Mouse (Mus musculus): ENCODE measurements around the gene Sik2. TPM values are rescaled to one million over a fixed set of nuclear protein-coding genes. Genes with fewer than 3 reads are reported as not detected.

The Sik2 gene
- polyA plus RNA-seq, 1 experiment from 2014 or later, result 13.4 TPM

DNA sequence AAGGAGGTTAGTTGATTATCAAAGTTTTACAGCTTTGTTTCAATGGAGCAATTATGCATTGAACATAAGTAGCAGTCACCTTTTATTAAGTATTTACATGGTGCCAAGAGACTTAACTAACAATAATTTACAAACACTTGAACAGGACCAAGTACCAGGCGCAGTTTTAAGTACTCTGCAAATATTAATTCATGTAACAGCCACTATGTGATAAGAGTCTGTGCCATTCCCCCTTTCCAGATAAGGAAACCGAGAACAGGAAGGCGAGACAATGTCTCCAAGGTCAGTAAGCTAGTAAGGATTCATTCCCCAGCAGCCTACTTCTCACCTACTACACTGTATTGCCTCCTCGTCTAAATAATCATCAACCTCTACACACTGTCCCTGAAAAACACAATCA lies 83.1 kb downstream of the Sik2 start:
- Histone ChIP-seq H3K4me2 (ENCODE audit: low read length) (no peak overlapping the region), H3K36me3 (ENCODE audit: control insufficient read depth, insufficient read depth, low read length) (peaks cover 11% of the 10 kb centered on the region), H3K27me3 (ENCODE audit: control insufficient read depth, insufficient read depth, low read length) (no peaks in the 10 kb centered on the region), H3K4me1 (ENCODE audit: control insufficient read depth in 2 of 2, insufficient read depth in 2 of 2, low read length in 2 of 2) (peaks cover 2 to 17% of the 10 kb centered on the region in 2 experiments; a peak in 3 of 4 replicates), H3K9ac (ENCODE audit: low read length) (no peak overlapping the region), H3K4me3 (ENCODE audit: control insufficient read depth in 1 of 2, insufficient read depth in 1 of 2, low read depth in 1 of 2, low read length in 2 of 2) (no peak overlapping the region), H3K27ac (replicated peaks in 1 of 2; ENCODE audit: control insufficient read depth in 1 of 2, insufficient read depth in 1 of 2, low read depth in 2 of 2, low read length in 2 of 2) (no peak overlapping the region), H3K9me3 (ENCODE audit: control insufficient read depth, low read length) (no peaks in the 10 kb centered on the region)
- ATAC-seq (ENCODE audit: insufficient number of reproducible peaks, insufficient read depth, low FRiP score, low read depth), result no peak
- WGBS, result 22% methylated on average over 4 of the region's 4 CpGs

DNA sequence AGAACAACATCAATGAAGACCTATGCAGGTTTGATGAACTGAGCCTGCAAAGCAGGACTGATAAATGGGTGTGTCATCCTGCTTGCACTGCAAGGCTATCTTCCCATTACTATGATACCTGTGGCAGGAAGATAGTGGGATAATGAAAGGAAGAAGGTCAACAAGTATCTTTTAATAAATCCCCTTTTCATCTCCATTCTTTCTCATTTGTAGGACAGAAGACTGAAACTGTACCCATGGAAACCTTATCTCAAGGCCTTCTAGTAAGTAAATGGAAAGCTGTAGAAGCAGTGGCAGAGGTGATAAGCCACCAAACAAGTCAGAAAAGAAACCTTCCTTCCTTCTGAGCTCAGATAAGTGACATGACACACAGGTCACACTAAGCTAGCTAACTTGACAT lies 84.4 kb downstream of the Sik2 start:
- H3K4me3 ChIP-seq (ENCODE audit: control insufficient read depth in 1 of 2, insufficient read depth in 1 of 2, low read depth in 1 of 2, low read length in 2 of 2), result no peak overlapping the region
- no peak overlapping the region for H3K27ac ChIP-seq (replicated peaks in 1 of 2; ENCODE audit: control insufficient read depth in 1 of 2, insufficient read depth in 1 of 2, low read depth in 2 of 2, low read length in 2 of 2)
- ATAC-seq (ENCODE audit: insufficient number of reproducible peaks, insufficient read depth, low FRiP score, low read depth), result no peak
- peaks cover 4% of the 10 kb centered on the region; the same call in 1 of the 2 replicates for H3K36me3 ChIP-seq (ENCODE audit: control insufficient read depth, insufficient read depth, low read length)
- H3K27me3 ChIP-seq (ENCODE audit: control insufficient read depth, insufficient read depth, low read length), result no peaks in the 10 kb centered on the region
- no peak overlapping the region for H3K4me2 ChIP-seq (ENCODE audit: low read length)
- no peaks in the 10 kb centered on the region for H3K9me3 ChIP-seq (ENCODE audit: control insufficient read depth, low read length)
- peaks cover 2 to 17% of the 10 kb centered on the region in 2 experiments; a peak in 3 of 4 replicates for H3K4me1 ChIP-seq (ENCODE audit: control insufficient read depth in 2 of 2, insufficient read depth in 2 of 2, low read length in 2 of 2)
- no peak overlapping the region for H3K9ac ChIP-seq (ENCODE audit: low read length)

DNA sequence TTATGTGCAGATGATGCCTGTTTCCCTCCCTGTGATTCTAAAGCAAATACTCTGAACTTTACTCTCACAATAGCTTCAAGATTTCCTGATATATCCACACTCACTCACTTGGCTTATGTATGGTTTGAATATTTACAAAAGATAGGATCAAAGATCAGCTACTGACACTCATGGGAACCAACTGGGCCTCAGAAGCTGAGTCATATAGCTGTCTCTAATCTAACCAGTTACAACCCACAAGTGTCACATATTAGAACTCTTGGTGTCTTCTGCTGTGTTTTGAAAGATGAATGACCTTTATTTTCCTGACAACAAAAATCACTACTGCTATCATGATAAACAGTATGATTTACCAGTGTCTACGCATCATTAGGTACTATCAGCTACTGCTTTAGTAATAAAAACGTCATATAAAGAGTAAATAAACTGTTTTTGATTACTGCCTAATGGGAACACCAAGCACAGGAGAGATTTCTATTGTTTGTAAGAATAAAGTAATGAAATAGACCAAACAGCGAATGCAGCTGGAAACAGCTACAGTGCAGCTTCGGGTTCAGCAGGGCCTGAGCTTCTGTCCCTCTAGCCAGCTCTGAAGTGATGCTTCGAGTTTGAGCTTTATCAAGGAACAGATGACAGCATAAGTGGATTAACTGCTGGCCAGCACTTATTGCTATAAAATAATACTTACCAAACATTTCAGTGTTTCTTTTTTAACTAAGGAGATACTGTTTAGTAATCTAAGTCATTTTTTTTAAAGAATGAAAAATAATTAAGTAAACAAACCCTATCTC lies 86.3 kb downstream of the Sik2 start:
- H3K9me3 ChIP-seq (ENCODE audit: control insufficient read depth, low read length), result no peaks in the 10 kb centered on the region
- 58% methylated on average over 5 of the region's 5 CpGs for WGBS
- H3K27me3 ChIP-seq (ENCODE audit: control insufficient read depth, insufficient read depth, low read length), result no peaks in the 10 kb centered on the region
- peaks cover 2 to 17% of the 10 kb centered on the region in 2 experiments; a peak in 3 of 4 replicates for H3K4me1 ChIP-seq (ENCODE audit: control insufficient read depth in 2 of 2, insufficient read depth in 2 of 2, low read length in 2 of 2)
- no peak for ATAC-seq (ENCODE audit: insufficient number of reproducible peaks, insufficient read depth, low FRiP score, low read depth)
- H3K4me2 ChIP-seq (ENCODE audit: low read length), result no peak overlapping the region
- no peak overlapping the region for H3K4me3 ChIP-seq (ENCODE audit: control insufficient read depth in 1 of 2, insufficient read depth in 1 of 2, low read depth in 1 of 2, low read length in 2 of 2)
- no peak overlapping the region for H3K27ac ChIP-seq (replicated peaks in 1 of 2; ENCODE audit: control insufficient read depth in 1 of 2, insufficient read depth in 1 of 2, low read depth in 2 of 2, low read length in 2 of 2)
- H3K36me3 ChIP-seq (ENCODE audit: control insufficient read depth, insufficient read depth, low read length), result no peaks in the 10 kb centered on the region
- H3K9ac ChIP-seq (ENCODE audit: low read length), result no peak overlapping the region

DNA sequence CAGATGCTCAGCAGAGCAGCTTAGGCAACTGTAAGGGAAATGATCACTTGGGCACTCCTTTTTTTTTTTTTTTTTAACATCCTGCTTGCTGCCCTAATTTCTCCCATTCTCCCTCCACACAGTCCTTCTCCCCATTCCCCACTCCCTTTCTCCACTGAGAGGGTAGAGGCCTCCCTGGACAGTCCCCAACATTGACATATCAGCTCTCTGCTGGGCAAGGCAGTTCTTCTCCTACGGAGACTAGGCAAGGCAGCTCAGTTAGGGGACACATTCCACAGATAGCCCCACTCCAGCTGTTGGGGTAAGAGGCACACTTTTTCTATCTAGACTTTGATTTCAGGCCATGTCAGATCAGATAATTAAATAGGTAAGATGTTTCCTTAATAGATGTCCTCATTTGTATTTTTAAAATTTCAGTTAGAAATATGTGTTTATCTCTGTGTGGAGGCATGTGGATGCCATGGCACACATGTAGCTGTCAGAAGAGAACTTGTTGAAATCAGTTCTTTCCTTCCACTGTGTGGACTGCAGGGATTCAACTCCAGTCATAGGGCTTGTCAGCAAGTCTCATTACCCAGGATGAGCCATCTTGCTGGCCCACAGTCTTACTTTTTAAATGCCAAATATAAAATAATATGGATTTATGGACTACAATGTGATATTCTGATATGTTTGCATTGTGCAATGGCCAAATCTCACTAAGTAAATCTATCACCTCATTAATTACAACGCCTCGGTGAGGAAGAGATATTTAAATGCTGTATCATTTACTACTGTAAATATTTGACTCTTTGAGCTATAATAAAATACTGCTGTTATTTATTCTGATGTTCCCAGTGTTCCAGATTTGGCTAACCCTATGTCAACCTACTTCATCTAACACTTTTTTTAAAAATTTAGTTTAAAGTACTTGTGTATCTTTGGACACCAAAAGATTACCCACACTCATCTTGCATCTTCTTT lies 87.7 kb downstream of the Sik2 start:
- no peaks in the 10 kb centered on the region for H3K9me3 ChIP-seq (ENCODE audit: control insufficient read depth, low read length)
- no peak overlapping the region for H3K4me3 ChIP-seq (ENCODE audit: control insufficient read depth in 1 of 2, insufficient read depth in 1 of 2, low read depth in 1 of 2, low read length in 2 of 2)
- H3K27ac ChIP-seq (replicated peaks in 1 of 2; ENCODE audit: control insufficient read depth in 1 of 2, insufficient read depth in 1 of 2, low read depth in 2 of 2, low read length in 2 of 2), result 0 out of 4 replicates have a peak overlapping the region, but pooled peaks of 1 of the 2 experiments have one; percentile 22
- H3K4me1 ChIP-seq (ENCODE audit: control insufficient read depth in 2 of 2, insufficient read depth in 2 of 2, low read length in 2 of 2), result peaks cover 2 to 17% of the 10 kb centered on the region in 2 experiments; a peak in 3 of 4 replicates
- no peak overlapping the region for H3K4me2 ChIP-seq (ENCODE audit: low read length)
- no peaks in the 10 kb centered on the region for H3K27me3 ChIP-seq (ENCODE audit: control insufficient read depth, insufficient read depth, low read length)
- whole genome bisulfite sequencing, result 65% methylated on average over 3 of the region's 3 CpGs
- ATAC-seq (ENCODE audit: insufficient number of reproducible peaks, insufficient read depth, low FRiP score, low read depth), result no peak
- H3K36me3 ChIP-seq (ENCODE audit: control insufficient read depth, insufficient read depth, low read length), result peaks cover 2% of the 10 kb centered on the region; the same call in 1 of the 2 replicates
- H3K9ac ChIP-seq (ENCODE audit: low read length), result no peak overlapping the region

DNA sequence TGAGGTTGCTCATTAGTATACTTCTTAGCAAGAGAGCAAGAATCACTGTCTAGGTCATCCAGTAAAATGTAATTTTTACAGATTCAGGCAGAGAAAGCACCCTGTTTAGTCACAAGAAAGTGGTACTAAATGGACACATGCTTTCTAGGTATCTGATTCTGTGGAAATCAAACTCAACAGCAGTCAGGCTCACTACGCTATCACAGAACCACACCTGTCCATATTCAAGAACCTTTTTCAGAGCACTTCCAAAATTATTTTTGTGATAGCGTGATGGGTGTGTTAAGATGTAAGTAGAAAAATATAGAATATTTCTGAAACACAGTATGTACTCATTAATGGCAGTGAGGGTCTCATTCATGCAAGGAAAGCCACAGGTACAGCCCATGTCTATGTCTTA lies 89.3 kb downstream of the Sik2 start:
- H3K4me1 ChIP-seq (ENCODE audit: control insufficient read depth in 2 of 2, insufficient read depth in 2 of 2, low read length in 2 of 2), result peaks cover 2 to 12% of the 10 kb centered on the region in 2 experiments; a peak in 3 of 4 replicates
- 96% methylated on average over 2 of the region's 2 CpGs for WGBS
- H3K27ac ChIP-seq (replicated peaks in 1 of 2; ENCODE audit: control insufficient read depth in 1 of 2, insufficient read depth in 1 of 2, low read depth in 2 of 2, low read length in 2 of 2), result no peak overlapping the region
- ATAC-seq (ENCODE audit: insufficient number of reproducible peaks, insufficient read depth, low FRiP score, low read depth), result no peak
- no peaks in the 10 kb centered on the region for H3K27me3 ChIP-seq (ENCODE audit: control insufficient read depth, insufficient read depth, low read length)
- no peak overlapping the region for H3K4me3 ChIP-seq (ENCODE audit: control insufficient read depth in 1 of 2, insufficient read depth in 1 of 2, low read depth in 1 of 2, low read length in 2 of 2)
- no peaks in the 10 kb centered on the region for H3K9me3 ChIP-seq (ENCODE audit: control insufficient read depth, low read length)
- H3K4me2 ChIP-seq (ENCODE audit: low read length), result no peak overlapping the region
- H3K9ac ChIP-seq (ENCODE audit: low read length), result no peak overlapping the region
- peaks cover 11% of the 10 kb centered on the region for H3K36me3 ChIP-seq (ENCODE audit: control insufficient read depth, insufficient read depth, low read length)

DNA sequence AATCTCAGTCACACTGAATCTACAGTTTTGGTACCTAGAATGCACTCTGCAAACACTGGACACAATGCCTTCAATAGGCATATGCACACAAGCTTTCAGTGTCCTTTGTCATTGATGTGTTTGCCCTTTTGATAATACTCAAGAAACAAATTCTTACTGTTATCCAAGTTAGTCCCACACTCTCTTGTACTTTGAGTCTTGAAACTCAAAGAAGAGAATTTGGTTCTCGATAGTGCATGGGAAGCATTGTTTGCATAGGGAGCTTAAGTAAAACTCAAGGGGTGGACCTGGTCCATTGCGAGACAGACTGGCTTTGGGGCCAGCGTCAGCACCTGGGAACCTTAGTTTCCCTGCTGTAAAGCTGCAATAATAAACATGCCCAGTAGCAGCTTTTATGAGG lies 90.7 kb downstream of the Sik2 start:
- ATAC-seq (ENCODE audit: insufficient number of reproducible peaks, insufficient read depth, low FRiP score, low read depth), result no peak
- Histone ChIP-seq H3K4me1 (ENCODE audit: control insufficient read depth in 2 of 2, insufficient read depth in 2 of 2, low read length in 2 of 2) (peaks cover 2 to 12% of the 10 kb centered on the region in 2 experiments; a peak in 3 of 4 replicates), H3K27me3 (ENCODE audit: control insufficient read depth, insufficient read depth, low read length) (no peaks in the 10 kb centered on the region), H3K4me2 (ENCODE audit: low read length) (no peak overlapping the region), H3K4me3 (ENCODE audit: control insufficient read depth in 1 of 2, insufficient read depth in 1 of 2, low read depth in 1 of 2, low read length in 2 of 2) (no peak overlapping the region), H3K9ac (ENCODE audit: low read length) (no peak overlapping the region), H3K36me3 (ENCODE audit: control insufficient read depth, insufficient read depth, low read length) (peaks cover 16% of the 10 kb centered on the region), H3K27ac (replicated peaks in 1 of 2; ENCODE audit: control insufficient read depth in 1 of 2, insufficient read depth in 1 of 2, low read depth in 2 of 2, low read length in 2 of 2) (no peak overlapping the region), H3K9me3 (ENCODE audit: control insufficient read depth, low read length) (no peaks in the 10 kb centered on the region)
- 87% methylated on average over 3 of the region's 3 CpGs for WGBS

DNA sequence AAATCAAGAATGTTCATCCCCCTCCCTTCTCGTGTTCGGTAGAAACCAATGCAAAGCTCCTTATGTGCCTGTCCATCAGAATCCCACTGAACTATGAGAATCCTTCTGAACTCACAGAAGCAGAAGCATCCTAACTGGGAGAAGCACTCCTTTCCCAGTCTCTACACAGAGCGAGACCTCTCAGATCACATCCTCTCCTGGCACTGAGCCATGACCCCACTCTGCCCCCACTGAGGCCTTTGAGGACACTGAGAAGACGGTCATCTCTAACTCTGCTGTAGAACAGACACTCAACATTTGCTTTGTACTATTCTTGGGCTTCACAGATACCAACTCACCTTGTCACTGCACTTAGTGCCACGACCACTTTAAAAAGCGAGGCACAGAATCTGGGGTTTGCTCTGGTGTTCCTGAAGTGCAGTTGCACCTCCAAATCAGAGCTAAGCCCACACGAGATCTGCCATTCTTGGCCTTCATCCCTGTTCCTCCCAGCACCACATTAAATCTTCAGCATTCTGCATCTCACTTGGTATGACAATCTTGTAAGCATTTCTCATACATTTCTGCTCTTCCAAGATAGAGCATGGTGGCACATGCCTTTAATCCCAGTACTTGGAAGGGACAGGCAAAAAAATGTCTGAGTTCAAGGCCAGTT lies 96.9 kb downstream of the Sik2 start:
- Histone ChIP-seq H3K4me3 (ENCODE audit: control insufficient read depth in 1 of 2, insufficient read depth in 1 of 2, low read depth in 1 of 2, low read length in 2 of 2) (no peak overlapping the region), H3K9me3 (ENCODE audit: control insufficient read depth, low read length) (no peaks in the 10 kb centered on the region), H3K9ac (ENCODE audit: low read length) (no peak overlapping the region), H3K36me3 (ENCODE audit: control insufficient read depth, insufficient read depth, low read length) (peaks cover 31% of the 10 kb centered on the region), H3K4me1 (ENCODE audit: control insufficient read depth in 2 of 2, insufficient read depth in 2 of 2, low read length in 2 of 2) (peaks cover 0 to 3% of the 10 kb centered on the region in 2 experiments; a peak in 1 of 4 replicates), H3K27ac (replicated peaks in 1 of 2; ENCODE audit: control insufficient read depth in 1 of 2, insufficient read depth in 1 of 2, low read depth in 2 of 2, low read length in 2 of 2) (no peak overlapping the region), H3K4me2 (ENCODE audit: low read length) (no peak overlapping the region), H3K27me3 (ENCODE audit: control insufficient read depth, insufficient read depth, low read length) (no peaks in the 10 kb centered on the region)
- WGBS, result 51% methylated on average over 7 of the region's 7 CpGs
- ATAC-seq (ENCODE audit: insufficient number of reproducible peaks, insufficient read depth, low FRiP score, low read depth), result no peak

Measured in heart, embryonic 14.5 days (tissue).